Mouse (Mus musculus) ES-Bruce4 (cell line): ENCODE measurements around the gene Cmtm1. TPM values are rescaled to one million over a fixed set of nuclear protein-coding genes. Genes with fewer than 3 reads are reported as not detected.
"Not testable (repeated sequence)": the region's sequence is repeated elsewhere in the genome, so short reads cannot be mapped to it uniquely, and the experiment has no call there.

Source experiments
- H3K27ac ChIP-seq: 2 replicates; pipeline ENCODE4 v1.5.1; 2012; ENCODE audit warnings: low read length, inconsistent platforms; ENCODE audit not compliant: insufficient read depth
- H3K27me3 ChIP-seq: 2 replicates; pipeline ENCODE4 v1.6.1; 2012; ENCODE audit warnings: mild to moderate bottlenecking, low read length, inconsistent platforms; ENCODE audit not compliant: control insufficient read depth, poor library complexity, insufficient read depth, severe bottlenecking
- H3K36me3 ChIP-seq: 2 replicates; pipeline ENCODE4 v1.6.1; 2012; ENCODE audit warnings: inconsistent platforms, mild to moderate bottlenecking, low read length, moderate library complexity; ENCODE audit not compliant: control insufficient read depth, poor library complexity, insufficient read depth, severe bottlenecking
- H3K4me1 ChIP-seq: one replicate; pipeline ENCODE4 v1.8.1; 2011; ENCODE audit warnings: low read length; ENCODE audit not compliant: control insufficient read depth, insufficient read depth
- H3K4me3 ChIP-seq: 2 replicates; pipeline ENCODE4 v1.5.1; 2011; ENCODE audit warnings: low read depth, mild to moderate bottlenecking, low read length
- H3K9ac ChIP-seq: 2 replicates; pipeline ENCODE4 v1.6.1; 2012; ENCODE audit warnings: low read depth, mild to moderate bottlenecking, inconsistent platforms; ENCODE audit not compliant: poor library complexity, severe bottlenecking
- H3K9me3 ChIP-seq: replicated peaks from 2 replicates; pipeline ENCODE4 v1.6.1; 2012; ENCODE audit warnings: mild to moderate bottlenecking, low read length, inconsistent platforms; ENCODE audit not compliant: control insufficient read depth, poor library complexity, insufficient read depth, severe bottlenecking
- CTCF ChIP-seq: IDR thresholded peaks from one replicate; pipeline ENCODE4 v1.8.1; 2011; ENCODE audit warnings: low read depth, low read length
- EP300 ChIP-seq: IDR thresholded peaks from 2 replicates; pipeline ENCODE4 v1.6.1; 2011; ENCODE audit warnings: low read depth, low read length; ENCODE audit not compliant: insufficient read depth
- POLR2A ChIP-seq: IDR thresholded peaks from one replicate; pipeline ENCODE4 v1.8.1; 2011; ENCODE audit warnings: low read length; ENCODE audit not compliant: insufficient read depth
- polyA plus RNA-seq: library from polyadenylated mRNA; stranded (reverse); fragments of >200 nt; gene quantifications from 2 replicates; pipeline ENCODE4 v1.2.4, GENCODE M21; 2011; ENCODE audit warnings: low read depth; ENCODE audit not compliant: missing spikeins, insufficient read depth, insufficient read length

Gene Cmtm1
- polyA plus RNA-seq, 1 experiment, result not detected

DNA sequence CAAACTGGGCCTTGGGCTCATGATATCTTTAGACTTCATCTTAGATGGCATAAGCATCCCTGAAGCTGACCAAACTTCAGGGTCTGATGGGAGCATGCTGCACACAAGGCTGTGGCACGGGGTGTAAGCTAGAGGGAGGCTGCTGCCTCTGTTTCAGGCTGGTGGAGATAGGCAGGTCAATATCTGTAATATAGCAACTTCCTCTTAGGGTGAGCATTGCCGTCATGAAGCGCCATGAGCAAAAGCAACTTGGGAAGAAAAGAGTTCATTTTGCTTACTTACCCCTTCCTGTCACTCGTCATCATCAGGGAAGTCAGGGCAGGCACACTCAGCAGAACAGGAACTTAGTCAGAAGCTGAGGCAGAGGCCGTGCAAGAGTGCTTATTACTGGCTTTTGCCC is 23.8 kb upstream of the Cmtm1 start:
- Histone ChIP-seq H3K9me3 (no peaks in the 10 kb centered on the region), H3K4me3 (no peak overlapping the region), H3K27ac (no peak overlapping the region), H3K4me1 (no peaks in the 10 kb centered on the region), H3K27me3 (no peaks in the 10 kb centered on the region; the same call in none of the 2 replicates), H3K36me3 (no peaks in the 10 kb centered on the region), H3K9ac (no peak overlapping the region)
- no peak for TF ChIP-seq POLR2A

GRCm38 (mm10) chr8:104332665-104333631 is 23.0 kb upstream of the Cmtm1 start:
- Histone ChIP-seq H3K9ac (no peak overlapping the region), H3K4me1 (no peaks in the 10 kb centered on the region), H3K4me3 (no peak overlapping the region), H3K36me3 (no peaks in the 10 kb centered on the region), H3K9me3 (no peaks in the 10 kb centered on the region), H3K27ac (no peak overlapping the region), H3K27me3 (no peaks in the 10 kb centered on the region; the same call in none of the 2 replicates)
- TF ChIP-seq EP300 (no peak), CTCF (no peak), POLR2A (no peak)

- H3K9ac ChIP-seq, H3K36me3 ChIP-seq, H3K4me1 ChIP-seq, H3K27ac ChIP-seq, H3K9me3 ChIP-seq, H3K4me3 ChIP-seq, H3K27me3 ChIP-seq: not testable (repeated sequence)
Measured at GRCm38 (mm10) chr8:104321930-104322329, 12.0 kb upstream of the Cmtm1 start, which contains the start of gene Cmtm2b. Gene Cmtm2b (plus strand): TSS chr8:104322230.

DNA sequence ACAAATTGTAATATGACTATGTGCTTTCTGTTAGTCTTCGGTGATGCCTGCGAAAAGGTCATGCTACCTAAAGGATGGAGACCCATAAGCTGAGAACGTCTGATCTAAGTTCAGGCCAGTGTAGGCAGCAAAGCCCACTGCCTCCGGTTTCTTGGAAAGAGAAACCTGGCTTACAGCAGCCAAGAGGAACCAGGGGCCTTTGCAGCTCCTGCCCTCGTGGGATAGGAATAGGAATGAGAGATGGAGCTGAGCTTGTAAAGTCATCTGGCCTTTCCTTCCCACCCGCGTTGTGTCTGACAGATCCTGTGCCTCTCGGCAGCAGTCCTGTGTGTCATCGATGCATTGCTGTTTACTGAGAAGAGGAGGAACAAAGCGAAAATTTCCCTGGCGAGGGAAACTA is 11.3 kb upstream of the Cmtm1 start, which contains the start of gene Gm11020:
Gm11020 (plus strand) TSS at position 301 of the 400 bp plus-strand sequence.
- H3K36me3 ChIP-seq, H3K27me3 ChIP-seq, H3K4me1 ChIP-seq, H3K9ac ChIP-seq, H3K9me3 ChIP-seq, H3K27ac ChIP-seq, H3K4me3 ChIP-seq: not testable (repeated sequence)

- H3K4me1 ChIP-seq, result no peaks in the 10 kb centered on the region
- H3K9ac ChIP-seq, result no peak overlapping the region
- H3K9me3 ChIP-seq, result peaks cover 10% of the 10 kb centered on the region
- no peaks in the 10 kb centered on the region for H3K36me3 ChIP-seq
- TF ChIP-seq POLR2A, result no peak
- TF ChIP-seq CTCF, result no peak
- TF ChIP-seq EP300, result no peak
- no peak overlapping the region for H3K27ac ChIP-seq
- no peaks in the 10 kb centered on the region for H3K27me3 ChIP-seq
- no peak overlapping the region for H3K4me3 ChIP-seq
Measured at GRCm38 (mm10) chr8:104313311-104313710, 3.4 kb upstream of the Cmtm1 start.

DNA sequence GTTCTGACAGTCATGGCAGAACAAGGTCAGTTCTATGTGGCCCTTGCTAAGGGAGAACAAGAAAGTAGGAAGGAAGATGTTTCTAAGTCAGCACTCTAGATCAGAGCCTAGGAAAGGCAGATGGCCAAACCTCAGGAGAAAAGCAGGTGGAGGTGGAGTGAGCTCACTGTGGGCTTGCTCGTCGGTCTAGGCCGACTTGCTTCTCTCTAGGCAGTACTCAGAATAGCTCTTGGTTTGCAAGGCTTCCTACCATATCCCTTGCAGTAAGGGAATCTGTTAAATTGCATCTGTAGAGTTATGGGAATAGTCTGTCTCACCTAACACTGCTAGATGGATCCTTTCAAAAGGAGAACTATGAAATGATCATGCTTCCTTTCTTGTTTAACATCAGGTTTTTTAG is 2.1 kb upstream of the Cmtm1 start:
- H3K9ac ChIP-seq, H3K4me3 ChIP-seq, H3K27me3 ChIP-seq, H3K27ac ChIP-seq, H3K4me1 ChIP-seq, H3K36me3 ChIP-seq: not testable (repeated sequence)
- peaks cover 10% of the 10 kb centered on the region for H3K9me3 ChIP-seq

- H3K4me1 ChIP-seq, H3K27ac ChIP-seq, H3K9ac ChIP-seq, H3K36me3 ChIP-seq, H3K27me3 ChIP-seq, H3K4me3 ChIP-seq, H3K9me3 ChIP-seq: not testable (repeated sequence)
Measured at GRCm38 (mm10) chr8:104308341-104308740, 1.6 kb downstream of the Cmtm1 start.
